Mouse (Mus musculus) kidney, embryonic 14.5 days (tissue): ENCODE results near the gene Glud1. TPM values are rescaled to one million over a fixed set of nuclear protein-coding genes. Genes with fewer than 3 reads are reported as not detected.
"Not testable (repeated sequence)": the region's sequence is repeated elsewhere in the genome, so short reads cannot be mapped to it uniquely, and the experiment has no call there.

Source experiments
- ATAC-seq: fragments of 200-750 bp; cut with Nextera tagmentation; 2 replicates; pipeline ENCODE4 v1.8.0; 2017; ENCODE audit warnings: moderate number of reproducible peaks, mild to moderate bottlenecking, moderate TSS enrichment, moderate library complexity; ENCODE audit not compliant: low FRiP score, low TSS enrichment
- H3K27ac ChIP-seq: fragments of 300-500 bp; sonication (generic); 2 replicates; pipeline ENCODE4 v1.5.1; 2014; ENCODE audit warnings: low read depth, mild to moderate bottlenecking, low read length, moderate library complexity, mixed read lengths
- H3K27me3 ChIP-seq: fragments of 300-500 bp; sonication (generic); 2 replicates; pipeline ENCODE4 v1.6.1; 2014; ENCODE audit warnings: mild to moderate bottlenecking, low read length; ENCODE audit not compliant: control insufficient read depth, insufficient read depth
- H3K36me3 ChIP-seq: fragments of 300-500 bp; sonication (generic); 2 replicates; pipeline ENCODE4 v1.6.1; 2014; ENCODE audit warnings: low read length, mixed read lengths; ENCODE audit not compliant: control insufficient read depth, insufficient read depth
- H3K4me1 ChIP-seq: fragments of 300-500 bp; sonication (generic); 2 replicates; pipeline ENCODE4 v1.6.1; 2014; ENCODE audit warnings: low read length, mixed read lengths; ENCODE audit not compliant: control insufficient read depth, insufficient read depth
- H3K4me2 ChIP-seq: fragments of 300-500 bp; sonication (generic); replicated peaks from 2 replicates; pipeline ENCODE4 v1.6.1; 2014; ENCODE audit warnings: low read depth, mild to moderate bottlenecking, low read length
- H3K4me3 ChIP-seq: fragments of 300-500 bp; sonication (generic); 2 replicates; pipeline ENCODE4 v1.5.1; 2014; ENCODE audit warnings: mild to moderate bottlenecking, low read length
- H3K9ac ChIP-seq: fragments of 300-500 bp; sonication (generic); 2 replicates; pipeline ENCODE4 v1.6.1; 2014; ENCODE audit warnings: low read depth, mild to moderate bottlenecking, low read length, moderate library complexity
- H3K9me3 ChIP-seq: fragments of 300-500 bp; sonication (generic); 2 replicates; pipeline ENCODE4 v1.6.1; 2016; ENCODE audit warnings: low read length; ENCODE audit not compliant: control insufficient read depth
- WGBS: fragments of 180-500 bp; shearing (Covaris S2); extraction: QIAGEN DNeasy Blood & Tissue Kit; methylation state at CpG from one replicate; pipeline ENCODE4 v1.1.7; 2014; 5-methylcytosine and 5-hydroxymethylcytosine counted together
- polyA plus RNA-seq: library from polyadenylated mRNA; unstranded; fragments of >200 nt; fragmentation: Nextera tagmentation; extraction: Ambion mirVana; gene quantifications from 2 replicates; pipeline ENCODE4 v1.2.1, GENCODE M21; 2014

Glud1 gene
- polyA plus RNA-seq, 1 experiment from 2014 or later, result 112 TPM

DNA sequence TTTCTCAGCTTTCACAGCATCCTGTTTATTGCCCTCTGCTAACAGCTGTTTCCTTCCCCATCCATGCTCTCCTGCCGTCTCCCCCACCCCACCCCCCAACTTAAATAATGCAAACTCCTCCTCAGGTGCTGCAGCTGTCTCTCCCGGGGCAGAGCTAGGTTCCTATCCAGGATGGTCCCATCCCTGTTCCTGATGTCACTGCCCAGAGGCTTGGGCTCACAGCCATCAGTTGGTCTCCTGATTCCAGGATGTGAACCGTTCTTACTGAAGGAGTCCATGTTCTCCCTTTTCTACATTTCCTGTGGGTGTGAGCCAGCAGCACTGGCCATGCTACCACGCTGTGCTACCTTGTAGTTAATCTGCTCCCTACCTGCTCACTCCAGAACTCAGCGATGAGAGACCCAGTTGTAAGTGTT, 7.3 kb upstream of the Glud1 start:
- no peaks in the 10 kb centered on the region for H3K36me3 ChIP-seq
- peak; percentile 60 for ATAC-seq
- H3K4me2 ChIP-seq, result no peak overlapping the region
- WGBS, result 21% methylated on average over 5 of the region's 5 CpGs
- H3K4me3 ChIP-seq, result no peak overlapping the region
- H3K9ac ChIP-seq, result no peak overlapping the region
- H3K9me3 ChIP-seq, result no peaks in the 10 kb centered on the region
- H3K27me3 ChIP-seq, result no peaks in the 10 kb centered on the region
- H3K4me1 ChIP-seq, result no peaks in the 10 kb centered on the region
- H3K27ac ChIP-seq, result peak overlapping the region; percentile 20; the same call in 1 of the 2 replicates

DNA sequence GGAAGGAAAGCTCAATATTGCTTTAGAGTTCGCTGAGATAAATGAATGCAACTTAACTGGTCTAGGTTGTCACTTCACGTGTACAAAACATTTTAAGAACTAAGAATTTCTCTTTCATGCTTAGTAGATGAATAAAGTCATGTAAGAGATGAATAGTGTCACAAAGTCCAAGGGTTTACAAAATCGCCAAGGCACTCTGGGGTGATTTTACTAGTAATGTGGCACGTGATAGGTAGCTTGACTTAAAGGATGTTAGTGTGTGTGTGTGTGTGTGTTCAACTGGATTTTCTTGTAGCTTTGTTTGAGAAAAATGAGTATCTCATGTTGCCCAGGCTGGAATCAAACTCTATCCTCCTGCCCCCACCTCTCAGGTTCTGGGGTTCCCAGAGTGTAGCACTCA, 1.3 kb upstream of the Glud1 start:
- Histone ChIP-seq H3K27me3 (no peaks in the 10 kb centered on the region), H3K9ac (peak overlapping the region; percentile 61; the same call in 1 of the 2 replicates), H3K4me1 (peaks cover 8% of the 10 kb centered on the region; the same call in 1 of the 2 replicates), H3K27ac (no peak overlapping the region), H3K4me2 (no peak overlapping the region), H3K9me3 (no peaks in the 10 kb centered on the region), H3K4me3 (no peak overlapping the region), H3K36me3 (no peaks in the 10 kb centered on the region)
- ATAC-seq, result no peak
- WGBS, result 94% methylated on average over 4 of the region's 4 CpGs

DNA sequence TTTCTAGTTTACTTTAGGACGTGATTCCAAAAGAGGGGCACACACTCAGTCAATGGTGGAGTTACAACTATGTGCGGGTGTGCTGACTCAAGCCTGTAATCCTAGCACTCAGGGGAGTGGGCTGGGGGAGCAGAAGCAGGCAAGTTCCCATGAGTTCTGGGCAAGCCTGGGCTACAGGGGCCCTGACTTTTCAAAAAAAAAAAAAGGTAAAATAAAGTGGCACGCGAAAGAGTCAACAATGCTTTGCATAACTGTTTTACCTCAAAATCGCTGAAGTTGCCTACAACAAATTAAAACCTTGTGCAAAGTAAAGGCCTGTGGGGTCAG, 657 bp upstream of the Glud1 start:
- Histone ChIP-seq H3K4me2 (peak overlapping the region; percentile 48), H3K9me3 (no peaks in the 10 kb centered on the region), H3K27ac (peak overlapping the region; percentile 89), H3K36me3 (no peaks in the 10 kb centered on the region), H3K4me1 (peaks cover 8% of the 10 kb centered on the region; the same call in 1 of the 2 replicates), H3K27me3 (no peaks in the 10 kb centered on the region), H3K4me3 (peak overlapping the region; percentile 94), H3K9ac (peak overlapping the region; percentile 61)
- no peak for ATAC-seq
- 9% methylated on average over 5 of the region's 5 CpGs for WGBS

DNA sequence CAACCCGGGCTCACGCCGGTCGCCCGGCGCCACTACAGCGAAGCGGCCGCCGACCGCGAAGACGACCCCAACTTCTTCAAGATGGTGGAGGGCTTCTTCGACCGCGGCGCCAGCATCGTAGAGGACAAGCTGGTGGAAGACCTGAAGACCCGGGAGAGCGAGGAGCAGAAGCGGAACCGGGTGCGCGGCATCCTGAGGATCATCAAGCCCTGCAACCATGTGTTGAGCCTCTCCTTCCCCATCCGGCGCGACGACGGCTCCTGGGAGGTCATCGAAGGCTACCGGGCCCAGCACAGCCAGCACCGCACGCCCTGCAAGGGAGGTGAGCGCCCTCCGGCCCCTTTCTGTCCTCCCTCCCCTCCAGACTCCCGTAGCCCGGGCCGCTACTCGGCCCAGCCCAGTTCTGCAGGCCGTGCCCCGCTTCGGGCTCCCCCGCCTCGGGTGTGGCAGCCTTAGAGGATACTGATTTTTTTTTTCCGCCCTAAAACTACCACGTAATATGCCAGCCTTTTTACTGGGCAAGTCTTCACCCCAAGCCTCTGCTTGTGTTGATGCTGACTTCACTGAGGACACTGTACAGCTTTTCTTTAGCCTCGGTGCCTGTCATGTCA, 599 bp downstream of the Glud1 start:
- peak; percentile 29 for ATAC-seq
- Histone ChIP-seq H3K4me1 (peaks cover 13% of the 10 kb centered on the region; the same call in 1 of the 2 replicates), H3K4me3 (peak overlapping the region; percentile 94), H3K36me3 (no peaks in the 10 kb centered on the region), H3K4me2 (peak overlapping the region; percentile 71), H3K27ac (peak overlapping the region; percentile 94), H3K9ac (peak overlapping the region; percentile 92), H3K27me3 (no peaks in the 10 kb centered on the region), H3K9me3 (no peaks in the 10 kb centered on the region)
- WGBS, result under 1% methylated on average over 47 of the region's 47 CpGs

DNA sequence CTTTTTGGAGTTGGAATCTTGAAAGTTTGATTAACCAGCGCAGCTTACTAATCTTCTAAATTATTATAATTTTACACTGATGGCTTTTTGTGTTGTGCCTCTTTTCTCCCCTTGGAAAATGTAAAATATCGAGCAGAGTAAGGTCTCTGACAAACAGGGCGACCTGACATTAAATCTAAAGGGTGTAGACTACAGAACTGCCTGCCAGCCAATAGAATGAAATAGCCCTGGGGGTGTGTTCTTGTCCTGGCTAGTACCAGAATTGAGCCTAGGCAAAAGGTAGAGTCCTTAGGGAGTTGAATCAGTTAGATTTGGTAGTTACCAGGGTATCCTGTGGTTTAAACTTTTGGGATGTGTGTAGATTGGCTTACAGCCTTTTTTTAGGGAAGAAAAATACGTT, 1.2 kb downstream of the Glud1 start:
- 2% methylated on average over 4 of the region's 4 CpGs for WGBS
- ATAC-seq, result no peak
- H3K4me2 ChIP-seq, result peak overlapping the region; percentile 71
- H3K9ac ChIP-seq, result peak overlapping the region; percentile 92
- H3K27ac ChIP-seq, result no peak overlapping the region
- no peaks in the 10 kb centered on the region for H3K36me3 ChIP-seq
- no peaks in the 10 kb centered on the region for H3K9me3 ChIP-seq
- peaks cover 13% of the 10 kb centered on the region; the same call in 1 of the 2 replicates for H3K4me1 ChIP-seq
- H3K27me3 ChIP-seq, result no peaks in the 10 kb centered on the region
- peak overlapping the region; percentile 94 for H3K4me3 ChIP-seq

DNA sequence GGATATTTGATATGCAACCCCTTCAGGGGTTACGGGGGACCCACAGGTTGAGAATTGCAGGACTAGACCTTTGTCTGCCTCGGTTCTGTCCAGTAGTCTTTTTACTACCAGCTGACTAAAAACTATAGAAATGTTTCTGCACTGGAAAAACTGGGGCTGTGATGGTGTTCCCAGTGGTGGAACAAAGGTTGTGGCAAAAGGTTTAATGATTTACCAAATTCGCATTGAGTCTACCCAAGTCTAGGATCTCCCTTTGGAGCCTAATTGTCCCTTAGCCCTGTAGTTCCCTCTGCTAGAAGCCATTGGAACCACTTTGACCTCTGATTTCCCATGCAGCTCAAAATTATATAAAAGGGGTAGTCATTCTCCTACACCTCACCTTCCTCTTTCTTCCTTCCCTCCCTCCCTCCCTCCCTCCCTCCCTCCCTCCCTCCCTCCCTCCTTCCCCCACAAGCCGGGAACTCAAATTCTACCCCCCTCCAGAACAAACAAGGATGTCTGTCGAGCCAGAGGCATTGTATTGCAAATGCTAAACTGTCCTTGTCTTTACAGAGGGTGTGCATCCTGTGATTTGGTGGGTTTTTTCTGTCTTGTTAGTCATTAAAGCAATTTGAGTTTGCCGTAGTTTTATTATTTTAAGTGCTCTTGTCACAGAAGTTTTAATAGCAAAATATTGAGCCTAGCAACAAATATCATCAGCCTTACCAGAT, 2.0 kb downstream of the Glud1 start:
- H3K4me2 ChIP-seq, result peak overlapping the region; percentile 71
- H3K27me3 ChIP-seq, result no peaks in the 10 kb centered on the region
- H3K36me3 ChIP-seq, result no peaks in the 10 kb centered on the region
- 12% methylated on average over 5 of the region's 6 CpGs for WGBS
- H3K4me1 ChIP-seq, result peaks cover 13% of the 10 kb centered on the region; the same call in 1 of the 2 replicates
- no peak for ATAC-seq
- no peaks in the 10 kb centered on the region for H3K9me3 ChIP-seq
- peak overlapping the region; percentile 94 for H3K4me3 ChIP-seq
- H3K9ac ChIP-seq, result peak overlapping the region; percentile 92; the same call in 1 of the 2 replicates
- no peak overlapping the region for H3K27ac ChIP-seq

DNA sequence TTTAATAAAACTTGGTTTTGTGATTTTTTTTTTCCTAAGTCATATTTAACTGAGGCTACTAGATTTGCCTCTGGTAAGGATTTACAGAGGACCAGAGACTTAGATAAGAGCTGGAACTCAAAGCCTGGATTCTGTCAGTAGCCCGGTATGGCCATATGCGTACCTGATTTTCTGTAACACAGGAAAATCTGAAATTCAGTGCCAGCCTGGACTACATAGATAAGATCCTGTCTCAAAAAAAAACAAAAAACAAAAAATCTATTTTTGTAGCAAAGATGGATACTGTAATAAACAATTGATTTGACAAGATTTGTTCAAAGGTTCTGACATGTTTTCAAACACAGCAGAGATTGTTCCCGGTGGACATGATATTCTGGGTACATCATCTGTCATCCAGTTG, 3.1 kb downstream of the Glud1 start:
- H3K27ac ChIP-seq, result no peak overlapping the region
- no peak overlapping the region; the same call in 1 of the 2 replicates for H3K4me2 ChIP-seq
- H3K9me3 ChIP-seq, result no peaks in the 10 kb centered on the region
- no peak overlapping the region for H3K9ac ChIP-seq
- no peaks in the 10 kb centered on the region for H3K27me3 ChIP-seq
- no peak for ATAC-seq
- peaks cover 13% of the 10 kb centered on the region; the same call in 1 of the 2 replicates for H3K4me1 ChIP-seq
- H3K36me3 ChIP-seq, result no peaks in the 10 kb centered on the region
- 0 out of 2 replicates have a peak overlapping the region, but pooled peaks have one; percentile 94 for H3K4me3 ChIP-seq
- 90% methylated on average over 3 of the region's 3 CpGs for WGBS

DNA sequence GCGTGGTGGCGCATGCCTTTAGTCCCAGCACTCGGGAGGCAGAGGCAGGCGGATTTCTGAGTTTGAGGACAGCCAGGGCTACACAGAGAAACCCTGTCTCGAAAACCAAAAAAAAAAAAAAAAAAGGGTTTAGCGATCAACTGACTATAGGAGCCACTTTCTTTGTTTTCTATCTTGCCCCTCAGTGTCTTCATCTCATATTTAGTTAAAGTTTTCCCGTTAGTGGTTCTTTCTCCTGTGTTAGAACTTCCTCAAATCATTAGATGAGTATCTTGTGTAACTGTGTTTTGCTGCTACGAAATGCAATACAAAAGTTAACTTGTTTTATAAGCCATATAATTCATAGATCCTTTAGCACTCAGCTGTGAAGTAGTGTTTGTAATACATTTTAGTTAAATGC, 3.9 kb downstream of the Glud1 start:
- H3K4me1 ChIP-seq, result peaks cover 13% of the 10 kb centered on the region; the same call in 1 of the 2 replicates
- not testable (repeated sequence) for H3K36me3 ChIP-seq, H3K27me3 ChIP-seq, H3K9ac ChIP-seq, H3K27ac ChIP-seq, H3K4me2 ChIP-seq, H3K9me3 ChIP-seq, H3K4me3 ChIP-seq, ATAC-seq
- WGBS, result 86% methylated on average over 8 of the region's 8 CpGs

DNA sequence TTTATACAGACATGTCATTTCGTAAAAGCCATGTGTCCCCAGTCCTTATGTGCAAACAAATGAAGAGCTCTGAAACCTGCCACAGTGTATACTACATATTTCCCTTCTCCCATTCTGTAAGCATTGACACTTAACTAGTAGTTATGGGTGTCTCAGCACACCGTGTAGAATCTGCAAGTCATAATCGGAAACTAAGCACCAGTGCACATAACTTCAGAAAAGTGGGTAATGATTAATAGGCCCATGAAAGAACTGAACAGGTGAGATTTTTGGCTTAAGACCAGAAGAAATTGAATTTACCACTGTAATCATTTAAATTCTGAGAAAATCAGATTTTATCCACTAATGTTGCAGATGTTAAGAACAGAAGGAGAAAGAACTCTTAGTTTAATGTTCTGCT, 4.3 kb downstream of the Glud1 start:
- H3K36me3 ChIP-seq, result peaks cover 5% of the 10 kb centered on the region; the same call in 1 of the 2 replicates
- ATAC-seq, result no peak
- no peak overlapping the region for H3K9ac ChIP-seq
- 73% methylated on average over 3 of the region's 3 CpGs for WGBS
- no peak overlapping the region for H3K4me3 ChIP-seq
- no peak overlapping the region for H3K4me2 ChIP-seq
- H3K4me1 ChIP-seq, result peaks cover 13% of the 10 kb centered on the region; the same call in 1 of the 2 replicates
- H3K27me3 ChIP-seq, result no peaks in the 10 kb centered on the region
- H3K9me3 ChIP-seq, result no peaks in the 10 kb centered on the region
- no peak overlapping the region for H3K27ac ChIP-seq
